Mouse (Mus musculus) lung, embryonic 15.5 days (tissue): Measurements from ENCODE around the gene Gpcpd1. TPM values are rescaled to one million over a fixed set of nuclear protein-coding genes. Genes with fewer than 3 reads are reported as not detected.

ENCODE experiments used
- ATAC-seq: fragments of 200-750 bp; cut with Nextera tagmentation; 2 replicates; pipeline ENCODE4 v1.8.0; 2017; ENCODE audit warnings: moderate number of reproducible peaks, borderline replicate concordance; ENCODE audit not compliant: low FRiP score, low TSS enrichment; ENCODE audit errors: extremely low read depth
- H3K27ac ChIP-seq: fragments of 300-500 bp; sonication (generic); 2 replicates; pipeline ENCODE4 v1.5.1; 2015; ENCODE audit warnings: moderate library complexity, mild to moderate bottlenecking, inconsistent platforms
- H3K27me3 ChIP-seq: fragments of 300-500 bp; sonication (generic); 2 replicates; pipeline ENCODE4 v1.6.1; 2015; ENCODE audit warnings: inconsistent platforms
- H3K36me3 ChIP-seq: fragments of 300-500 bp; sonication (generic); 2 replicates; pipeline ENCODE4 v1.6.1; 2015; ENCODE audit warnings: inconsistent platforms
- H3K4me1 ChIP-seq: fragments of 300-500 bp; sonication (generic); 2 replicates; pipeline ENCODE4 v1.6.1; 2015; ENCODE audit warnings: inconsistent platforms
- H3K4me2 ChIP-seq: fragments of 300-500 bp; sonication (generic); 2 replicates; pipeline ENCODE4 v1.6.1; 2015; ENCODE audit warnings: inconsistent platforms, mild to moderate bottlenecking, moderate library complexity
- H3K4me3 ChIP-seq: fragments of 300-500 bp; sonication (generic); 2 replicates; pipeline ENCODE4 v1.5.1; 2015; ENCODE audit warnings: mild to moderate bottlenecking, inconsistent platforms
- H3K9ac ChIP-seq: fragments of 300-500 bp; sonication (generic); 2 replicates; pipeline ENCODE4 v1.6.1; 2015; ENCODE audit warnings: inconsistent platforms
- H3K9me3 ChIP-seq: fragments of 300-500 bp; sonication (generic); 2 replicates; pipeline ENCODE4 v1.6.1; 2016; ENCODE audit warnings: inconsistent platforms
- WGBS: fragments of 180-500 bp; shearing (Covaris S2); methylation state at CpG from one replicate; pipeline ENCODE4 v1.1.7; 2015; 5-methylcytosine and 5-hydroxymethylcytosine counted together
- polyA plus RNA-seq: library from polyadenylated mRNA; unstranded; fragments of >200 nt; fragmentation: Nextera tagmentation; extraction: Ambion mirVana; gene quantifications from 2 replicates; pipeline ENCODE4 v1.2.1, GENCODE M21; 2015

Gene Gpcpd1
- 29.9 and 30.1 TPM in 2 replicates for polyA plus RNA-seq

DNA sequence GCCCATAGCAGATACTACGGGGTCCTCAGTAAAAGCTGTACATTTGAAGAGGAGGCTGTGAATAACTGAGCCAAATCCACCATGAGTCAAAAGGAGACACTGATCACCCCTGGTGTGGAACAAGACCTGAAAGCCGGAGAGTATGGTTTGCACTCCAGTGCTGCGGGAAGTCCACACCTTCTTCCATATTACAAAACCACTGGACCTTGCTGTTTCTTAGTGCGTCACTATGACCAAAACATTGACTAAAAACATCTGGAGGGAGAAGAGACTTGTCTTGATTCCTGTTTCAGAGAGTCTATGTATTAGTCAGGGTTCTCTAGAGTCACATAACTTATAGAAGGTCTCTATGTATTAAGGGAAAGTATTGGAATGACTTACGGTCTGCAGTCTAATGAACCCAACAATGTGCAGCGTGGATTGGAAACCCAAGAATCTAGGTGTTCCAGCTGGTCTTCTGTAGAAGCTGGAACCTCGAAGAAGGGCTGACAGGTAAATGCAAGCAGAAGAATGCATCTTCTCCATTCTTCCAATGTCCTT, at the start of gene Gpcpd1:
Gpcpd1 (minus strand) TSS at position 490 of the 540 bp plus-strand sequence.
- Histone ChIP-seq H3K4me1 (peaks cover 11% of the 10 kb centered on the region), H3K27ac (no peak within 1 kb of the TSS), H3K36me3 (no peaks in the 10 kb centered on the region), H3K4me2 (no peak within 1 kb of the TSS), H3K9me3 (no peaks in the 10 kb centered on the region), H3K4me3 (no peak within 1 kb of the TSS), H3K27me3 (no peaks in the 10 kb centered on the region), H3K9ac (no peak within 1 kb of the TSS)
- 90% methylated on average over 7 of the region's 7 CpGs for WGBS
- ATAC-seq, result no peak

- H3K27me3 ChIP-seq, result no peaks in the 10 kb centered on the region
- H3K36me3 ChIP-seq, result no peaks in the 10 kb centered on the region
- no peak for ATAC-seq
- no peak overlapping the region for H3K27ac ChIP-seq
- H3K4me3 ChIP-seq, result no peak overlapping the region
- no peak overlapping the region for H3K4me2 ChIP-seq
- 70% methylated on average over 1 of the region's 1 CpGs for WGBS
- no peaks in the 10 kb centered on the region for H3K9me3 ChIP-seq
- H3K9ac ChIP-seq, result no peak overlapping the region
- no peaks in the 10 kb centered on the region for H3K4me1 ChIP-seq
Observed at GRCm38 (mm10) chr2:132636534-132636933, 49.0 kb upstream of the Gpcpd1 start.

DNA sequence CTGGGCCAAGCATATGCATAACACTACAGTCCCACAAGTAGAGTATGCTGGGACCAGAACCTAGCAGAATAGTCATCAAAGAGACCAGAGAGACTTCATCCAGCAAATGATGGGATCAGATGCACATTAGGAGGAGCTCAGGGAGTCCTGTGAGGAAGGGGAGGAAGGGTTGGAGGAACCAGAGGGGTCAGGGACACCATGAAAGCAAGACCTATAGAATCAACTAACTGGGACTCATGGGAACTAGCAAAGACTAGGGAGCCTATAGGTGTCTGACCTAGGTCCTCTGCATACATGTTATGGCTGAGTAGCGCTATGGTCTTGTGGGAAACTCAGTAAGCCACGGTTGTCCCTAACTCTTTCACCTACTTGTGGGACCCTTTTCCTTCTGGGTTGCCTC, 41.1 kb upstream of the Gpcpd1 start:
- Histone ChIP-seq H3K27ac (no peak overlapping the region), H3K4me3 (no peak overlapping the region), H3K4me1 (no peaks in the 10 kb centered on the region), H3K27me3 (no peaks in the 10 kb centered on the region), H3K9me3 (no peaks in the 10 kb centered on the region), H3K9ac (no peak overlapping the region), H3K4me2 (no peak overlapping the region), H3K36me3 (no peaks in the 10 kb centered on the region)
- WGBS, result 81% methylated on average over 2 of the region's 2 CpGs
- ATAC-seq, result no peak

- H3K9ac ChIP-seq, result no peak overlapping the region
- H3K4me3 ChIP-seq, result no peak overlapping the region
- no peak overlapping the region for H3K27ac ChIP-seq
- no peaks in the 10 kb centered on the region for H3K4me1 ChIP-seq
- ATAC-seq, result no peak
- no peak overlapping the region for H3K4me2 ChIP-seq
- H3K36me3 ChIP-seq, result no peaks in the 10 kb centered on the region
- no peaks in the 10 kb centered on the region for H3K9me3 ChIP-seq
- WGBS, result 75% methylated on average over 1 of the region's 1 CpGs
- H3K27me3 ChIP-seq, result no peaks in the 10 kb centered on the region
Observed at GRCm38 (mm10) chr2:132623092-132623491, 35.6 kb upstream of the Gpcpd1 start.

DNA sequence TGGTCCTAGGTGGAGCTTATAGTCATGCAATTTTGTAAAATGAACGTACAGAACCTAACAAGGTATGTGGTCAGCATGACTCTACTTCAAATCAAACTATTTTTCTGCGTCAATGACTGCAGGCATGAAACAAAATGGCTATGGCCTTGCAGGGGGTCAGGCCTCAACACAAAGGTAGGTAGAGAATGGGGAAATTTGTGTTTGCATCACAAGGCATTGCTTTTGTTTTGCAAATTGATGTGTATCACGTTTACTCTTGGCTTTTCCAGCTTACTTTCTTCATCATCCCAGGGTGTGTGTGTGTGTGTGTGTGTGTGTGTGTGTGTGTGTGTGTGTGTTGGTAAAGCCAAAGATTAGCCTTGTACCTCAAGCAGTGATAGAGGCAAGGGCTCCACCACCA, 30.2 kb upstream of the Gpcpd1 start:
- Histone ChIP-seq H3K9me3 (no peaks in the 10 kb centered on the region), H3K9ac (no peak overlapping the region), H3K27me3 (no peaks in the 10 kb centered on the region), H3K36me3 (no peaks in the 10 kb centered on the region), H3K4me2 (no peak overlapping the region), H3K4me3 (no peak overlapping the region), H3K4me1 (no peaks in the 10 kb centered on the region), H3K27ac (no peak overlapping the region)
- no peak for ATAC-seq
- 75% methylated on average over 3 of the region's 3 CpGs for WGBS

- no peaks in the 10 kb centered on the region for H3K9me3 ChIP-seq
- H3K4me3 ChIP-seq, result no peak overlapping the region
- no peak for ATAC-seq
- no peaks in the 10 kb centered on the region for H3K27me3 ChIP-seq
- no peak overlapping the region for H3K27ac ChIP-seq
- 34% methylated on average over 5 of the region's 5 CpGs for WGBS
- no peak overlapping the region for H3K9ac ChIP-seq
- no peaks in the 10 kb centered on the region for H3K36me3 ChIP-seq
- no peaks in the 10 kb centered on the region for H3K4me1 ChIP-seq
- H3K4me2 ChIP-seq, result no peak overlapping the region
Observed at GRCm38 (mm10) chr2:132613581-132614188, 26.2 kb upstream of the Gpcpd1 start.

DNA sequence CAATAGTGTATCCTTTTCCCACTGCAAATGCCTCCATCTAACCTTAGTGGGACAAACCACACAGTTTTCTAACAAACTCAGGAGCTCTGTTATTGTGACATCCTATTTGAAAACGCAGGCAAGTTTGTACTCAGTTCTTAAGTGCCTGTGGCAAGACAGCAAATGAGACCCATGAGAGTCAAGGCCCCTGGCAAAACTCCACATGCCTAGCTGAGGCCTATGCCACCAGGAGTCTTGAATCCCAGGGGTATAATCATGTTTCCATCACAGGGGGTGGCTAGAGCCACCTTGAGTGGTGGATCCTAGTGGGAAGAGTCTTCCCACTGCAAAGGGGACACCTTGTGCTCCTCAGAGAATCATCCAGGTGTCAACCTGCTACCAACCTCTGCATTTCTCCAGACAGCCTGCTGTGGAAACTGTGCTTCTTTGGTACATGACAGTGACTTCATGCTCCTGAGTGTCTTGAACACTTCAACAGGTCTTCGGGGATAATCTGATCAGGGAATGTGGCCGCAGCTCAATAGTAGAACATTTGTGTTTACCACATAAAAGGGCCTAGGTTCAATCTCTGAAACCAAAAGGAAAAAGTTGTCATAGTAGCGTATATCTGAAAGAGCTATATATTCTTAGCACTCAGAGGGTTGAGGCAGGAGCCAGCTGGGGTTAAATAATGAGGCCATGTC, 24.2 kb upstream of the Gpcpd1 start:
- 85% methylated on average over 4 of the region's 4 CpGs for WGBS
- H3K27ac ChIP-seq, result no peak overlapping the region
- H3K4me2 ChIP-seq, result no peak overlapping the region
- ATAC-seq, result no peak
- H3K9ac ChIP-seq, result no peak overlapping the region
- no peaks in the 10 kb centered on the region for H3K9me3 ChIP-seq
- no peaks in the 10 kb centered on the region for H3K36me3 ChIP-seq
- H3K4me3 ChIP-seq, result no peak overlapping the region
- H3K27me3 ChIP-seq, result no peaks in the 10 kb centered on the region
- H3K4me1 ChIP-seq, result no peaks in the 10 kb centered on the region

GRCm38 (mm10) chr2:132607141-132608093, 19.9 kb upstream of the Gpcpd1 start:
- 37% methylated on average over 10 of the region's 10 CpGs for WGBS
- H3K4me2 ChIP-seq, result no peak overlapping the region
- H3K9me3 ChIP-seq, result no peaks in the 10 kb centered on the region
- no peaks in the 10 kb centered on the region for H3K36me3 ChIP-seq
- no peak overlapping the region for H3K27ac ChIP-seq
- no peaks in the 10 kb centered on the region for H3K4me1 ChIP-seq
- no peaks in the 10 kb centered on the region for H3K27me3 ChIP-seq
- 0 out of 2 replicates have a peak, but pooled peaks have one; percentile 19 for ATAC-seq
- no peak overlapping the region for H3K9ac ChIP-seq
- no peak overlapping the region for H3K4me3 ChIP-seq

- WGBS, result 50% methylated on average over 5 of the region's 5 CpGs
- no peak for ATAC-seq
Observed at GRCm38 (mm10) chr2:132605795-132606563, 18.4 kb upstream of the Gpcpd1 start.

GRCm38 (mm10) chr2:132604922-132605321, 17.4 kb upstream of the Gpcpd1 start:
- Histone ChIP-seq H3K4me2 (no peak overlapping the region), H3K4me3 (no peak overlapping the region), H3K4me1 (no peaks in the 10 kb centered on the region), H3K27ac (no peak overlapping the region), H3K9me3 (no peaks in the 10 kb centered on the region), H3K9ac (no peak overlapping the region), H3K36me3 (no peaks in the 10 kb centered on the region), H3K27me3 (no peaks in the 10 kb centered on the region)
- no peak for ATAC-seq
- WGBS, result 69% methylated on average over 4 of the region's 4 CpGs

More at GRCm38 (mm10) chr2:132605795-132606563, 18.4 kb upstream of the Gpcpd1 start:
- no peaks in the 10 kb centered on the region for H3K9me3 ChIP-seq
- H3K4me2 ChIP-seq, result no peak overlapping the region
- no peak overlapping the region for H3K4me3 ChIP-seq
- no peaks in the 10 kb centered on the region for H3K27me3 ChIP-seq
- H3K36me3 ChIP-seq, result no peaks in the 10 kb centered on the region
- no peaks in the 10 kb centered on the region for H3K4me1 ChIP-seq
- no peak overlapping the region for H3K27ac ChIP-seq
- no peak overlapping the region for H3K9ac ChIP-seq

DNA sequence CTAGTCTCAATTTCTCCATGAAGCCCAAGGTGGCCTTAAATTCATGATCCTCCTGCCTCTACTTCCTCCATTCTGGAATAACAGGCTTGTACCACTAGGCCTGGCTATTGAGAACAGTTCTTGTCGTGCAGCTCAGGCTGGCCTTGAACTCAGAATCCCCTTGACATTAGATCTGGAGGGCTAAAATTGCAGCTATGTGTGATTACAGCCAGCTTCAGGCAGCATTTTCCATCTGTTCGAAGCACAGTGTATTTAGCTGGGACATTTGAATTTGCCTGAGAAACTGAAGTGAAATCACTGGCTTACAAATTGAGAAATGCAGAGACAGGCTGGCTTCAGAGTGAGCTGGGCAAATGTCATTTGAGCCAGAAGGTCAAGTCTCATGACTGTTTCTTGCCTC, 16.2 kb upstream of the Gpcpd1 start:
- WGBS, result 81% methylated on average over 2 of the region's 2 CpGs
- H3K4me3 ChIP-seq, result no peak overlapping the region
- no peak overlapping the region for H3K27ac ChIP-seq
- no peak overlapping the region for H3K4me2 ChIP-seq
- no peak overlapping the region for H3K9ac ChIP-seq
- no peak for ATAC-seq
- no peaks in the 10 kb centered on the region for H3K36me3 ChIP-seq
- no peaks in the 10 kb centered on the region for H3K4me1 ChIP-seq
- H3K9me3 ChIP-seq, result no peaks in the 10 kb centered on the region
- H3K27me3 ChIP-seq, result no peaks in the 10 kb centered on the region
